Mouse (Mus musculus) midbrain, embryonic 12.5 days (tissue): ENCODE data around the gene Gm14305. TPM values are rescaled to one million over a fixed set of nuclear protein-coding genes. Genes with fewer than 3 reads are reported as not detected.
"Not testable (repeated sequence)": the region's sequence is repeated elsewhere in the genome, so short reads cannot be mapped to it uniquely, and the experiment has no call there.

Experiments used
- ATAC-seq: fragments of 200-750 bp; cut with Nextera tagmentation; 2 replicates; pipeline ENCODE4 v1.8.0; 2017; ENCODE audit warnings: low read depth, moderate TSS enrichment, moderate library complexity; ENCODE audit not compliant: low FRiP score
- H3K27ac ChIP-seq: fragments of 300-500 bp; sonication (generic); replicated peaks from 2 replicates; pipeline ENCODE4 v1.5.1; 2016; ENCODE audit warnings: mild to moderate bottlenecking
- H3K27me3 ChIP-seq: fragments of 300-500 bp; sonication (generic); 2 replicates; pipeline ENCODE4 v1.6.1; 2016; ENCODE audit warnings: mild to moderate bottlenecking
- H3K36me3 ChIP-seq: fragments of 300-500 bp; sonication (generic); 2 replicates; pipeline ENCODE4 v1.6.1; 2016
- H3K4me1 ChIP-seq: fragments of 300-500 bp; sonication (generic); 2 replicates; pipeline ENCODE4 v1.6.1; 2016
- H3K4me2 ChIP-seq: fragments of 300-500 bp; sonication (generic); replicated peaks from 2 replicates; pipeline ENCODE4 v1.6.1; 2016; ENCODE audit warnings: mild to moderate bottlenecking, moderate library complexity
- H3K4me3 ChIP-seq: fragments of 300-500 bp; sonication (generic); 2 replicates; pipeline ENCODE4 v1.5.1; 2016; ENCODE audit warnings: mild to moderate bottlenecking
- H3K9ac ChIP-seq: fragments of 300-500 bp; sonication (generic); replicated peaks from 2 replicates; pipeline ENCODE4 v1.6.1; 2016; ENCODE audit warnings: mild to moderate bottlenecking, moderate library complexity
- H3K9me3 ChIP-seq: fragments of 300-500 bp; sonication (generic); 2 replicates; pipeline ENCODE4 v1.6.1; 2016; ENCODE audit warnings: mild to moderate bottlenecking
- WGBS: fragments of 180-500 bp; shearing (Covaris S2); methylation state at CpG from one replicate; pipeline ENCODE4 v1.1.7; 2016; 5-methylcytosine and 5-hydroxymethylcytosine counted together
- polyA plus RNA-seq: library from polyadenylated mRNA; unstranded; fragments of >200 nt; fragmentation: Nextera tagmentation; extraction: Ambion mirVana; gene quantifications from 2 replicates; pipeline ENCODE4 v1.2.1, GENCODE M21; 2016

Gm14305 gene
- polyA plus RNA-seq: 26.1 and 32.1 TPM in 2 replicates

GRCm38 (mm10) chr2:176708051-176708450, at the start of gene Gm14305:
Gene Gm14305, plus strand, starts transcription at chr2:176708328.
- ATAC-seq, H3K36me3 ChIP-seq, H3K4me1 ChIP-seq, H3K27ac ChIP-seq, H3K27me3 ChIP-seq, H3K9me3 ChIP-seq: not testable (repeated sequence)
- 0 out of 2 replicates have a peak within 1 kb of the TSS, but pooled peaks have one; percentile 37 for H3K9ac ChIP-seq
- H3K4me3 ChIP-seq: peak within 1 kb of the TSS; percentile 47
- 0% methylated on average over 3 of the region's 6 CpGs for WGBS
- peak within 1 kb of the TSS; percentile 43 for H3K4me2 ChIP-seq

- WGBS: no CpG with 5 or more reads among the region's 6 CpGs
- not testable (repeated sequence) for H3K27ac ChIP-seq, ATAC-seq
Observed at GRCm38 (mm10) chr2:176670222-176670621, 37.9 kb upstream of the Gm14305 start, which contains the start of gene Zfp973. Gene Zfp973, plus strand, starts transcription at chr2:176670522.

More at GRCm38 (mm10) chr2:176670222-176670621, 37.9 kb upstream of the Gm14305 start, which contains the start of gene Zfp973:
- not testable (repeated sequence) for H3K4me3 ChIP-seq, H3K9me3 ChIP-seq, H3K4me2 ChIP-seq, H3K36me3 ChIP-seq, H3K27me3 ChIP-seq, H3K4me1 ChIP-seq, H3K9ac ChIP-seq

Other genes with a start within 250 kb of the Gm14305 start
- 4.9 and 23.7 TPM in 2 replicates for gene Gm14434, start 221.5 kb upstream of the Gm14305 start, polyA plus RNA-seq
- not detected in 2 replicates for gene Zfp967, start 187.3 kb upstream of the Gm14305 start, polyA plus RNA-seq
- 18.3 and 34.1 TPM in 2 replicates for gene Gm14308, start 72.0 kb upstream of the Gm14305 start, polyA plus RNA-seq
- gene Zfp973, start 37.8 kb upstream of the Gm14305 start, polyA plus RNA-seq: 9.0 and 9.1 TPM in 2 replicates
- 9.1 and 11.4 TPM in 2 replicates for gene Gm14295, start 90.3 kb downstream of the Gm14305 start, polyA plus RNA-seq
- gene Gm14408, start 122.8 kb downstream of the Gm14305 start, polyA plus RNA-seq: not detected in 2 replicates
- gene Gm14296, start 219.5 kb downstream of the Gm14305 start, polyA plus RNA-seq: 7.0 and 11.7 TPM in 2 replicates